Mouse (Mus musculus): Measurements from ENCODE around the gene Ocln.

DNA sequence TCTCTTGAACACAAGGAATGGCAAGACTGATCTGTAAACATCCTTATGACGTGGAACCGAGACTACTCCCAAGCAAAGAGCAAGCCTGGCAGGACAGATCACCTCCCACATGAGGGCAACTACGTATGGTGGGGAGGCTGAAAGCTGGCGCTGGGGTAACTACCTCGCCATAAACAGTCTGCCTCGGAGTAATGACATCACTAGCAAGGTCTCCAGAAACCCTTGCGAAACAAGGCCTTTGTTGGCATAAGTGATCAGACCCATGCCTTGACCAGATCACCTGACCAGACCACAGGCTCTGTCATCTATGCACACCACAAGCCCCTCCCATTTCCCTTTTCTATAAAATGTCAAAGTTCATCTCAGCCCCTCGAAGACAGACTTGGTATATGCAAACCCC is 59.2 kb downstream of the Ocln start:
- TF ChIP-seq POLR2A (IDR thresholded peaks at IDR 0.05; ENCODE audit: low read depth, low read length): no peak
- TF ChIP-seq CTCF (IDR thresholded peaks at IDR 0.05; ENCODE audit: borderline replicate concordance, insufficient read depth, low read length): no peak
